Mouse (Mus musculus): Measurements from ENCODE around the gene Gpam. TPM values are rescaled to one million over a fixed set of nuclear protein-coding genes. Genes with fewer than 3 reads are reported as not detected.

The Gpam gene
- polyA plus RNA-seq, 1 experiment from 2014 or later: 20.6 TPM

- Histone ChIP-seq H3K4me1 (ENCODE audit: insufficient read depth, low read length) (peaks cover 24% of the 10 kb centered on the region), H3K9me3 (ENCODE audit: low read length) (no peaks in the 10 kb centered on the region), H3K27me3 (ENCODE audit: insufficient read depth, low read length) (no peaks in the 10 kb centered on the region), H3K4me3 (ENCODE audit: low read length) (peak overlapping the region; percentile 89), H3K27ac (ENCODE audit: low read length) (peak overlapping the region; percentile 84), H3K9ac (replicated peaks; ENCODE audit: low read length) (peak overlapping the region; percentile 94), H3K36me3 (ENCODE audit: insufficient read depth, low read length) (no peaks in the 10 kb centered on the region), H3K4me2 (replicated peaks; ENCODE audit: low read depth, low read length) (peak overlapping the region; percentile 98)
- under 1% methylated on average over 54 of the region's 69 CpGs for WGBS
- ATAC-seq (ENCODE audit: low FRiP score, low TSS enrichment): peak; percentile 93
These were observed 27.6 kb downstream of the Gpam start for GRCm38 (mm10) chr19:55099184-55100160.

GRCm38 (mm10) chr19:55098409-55099183 is 28.4 kb downstream of the Gpam start:
- peaks cover 24% of the 10 kb centered on the region for H3K4me1 ChIP-seq (ENCODE audit: insufficient read depth, low read length)
- H3K4me3 ChIP-seq (ENCODE audit: low read length): peak overlapping the region; percentile 89
- H3K36me3 ChIP-seq (ENCODE audit: insufficient read depth, low read length): peaks cover 2% of the 10 kb centered on the region; the same call in 1 of the 2 replicates
- H3K27ac ChIP-seq (ENCODE audit: low read length): peak overlapping the region; percentile 84
- H3K27me3 ChIP-seq (ENCODE audit: insufficient read depth, low read length): no peaks in the 10 kb centered on the region
- H3K9ac ChIP-seq (replicated peaks; ENCODE audit: low read length): peak overlapping the region; percentile 94
- under 1% methylated on average over 30 of the region's 30 CpGs for WGBS
- peak; percentile 75 for ATAC-seq (ENCODE audit: low FRiP score, low TSS enrichment)
- peak overlapping the region; percentile 98 for H3K4me2 ChIP-seq (replicated peaks; ENCODE audit: low read depth, low read length)
- no peaks in the 10 kb centered on the region for H3K9me3 ChIP-seq (ENCODE audit: low read length)

- H3K27me3 ChIP-seq (ENCODE audit: insufficient read depth, low read length): no peaks in the 10 kb centered on the region
- no peak overlapping the region for H3K9ac ChIP-seq (replicated peaks; ENCODE audit: low read length)
- WGBS: 60% methylated on average over 9 of the region's 9 CpGs
- H3K9me3 ChIP-seq (ENCODE audit: low read length): no peaks in the 10 kb centered on the region
- H3K4me1 ChIP-seq (ENCODE audit: insufficient read depth, low read length): peaks cover 24% of the 10 kb centered on the region
- no peak overlapping the region for H3K4me3 ChIP-seq (ENCODE audit: low read length)
- no peak for ATAC-seq (ENCODE audit: low FRiP score, low TSS enrichment)
- H3K27ac ChIP-seq (ENCODE audit: low read length): no peak overlapping the region
- peak overlapping the region; percentile 98; the same call in 1 of the 2 replicates for H3K4me2 ChIP-seq (replicated peaks; ENCODE audit: low read depth, low read length)
- peaks cover 7% of the 10 kb centered on the region; the same call in 1 of the 2 replicates for H3K36me3 ChIP-seq (ENCODE audit: insufficient read depth, low read length)
These were observed 29.6 kb downstream of the Gpam start for GRCm38 (mm10) chr19:55097396-55097967.

- H3K9me3 ChIP-seq (ENCODE audit: low read length): no peaks in the 10 kb centered on the region
- no peaks in the 10 kb centered on the region for H3K27me3 ChIP-seq (ENCODE audit: insufficient read depth, low read length)
- peaks cover 12% of the 10 kb centered on the region; the same call in 1 of the 2 replicates for H3K36me3 ChIP-seq (ENCODE audit: insufficient read depth, low read length)
- WGBS: 38% methylated on average over 4 of the region's 4 CpGs
- no peak overlapping the region for H3K4me3 ChIP-seq (ENCODE audit: low read length)
- no peak for ATAC-seq (ENCODE audit: low FRiP score, low TSS enrichment)
- H3K9ac ChIP-seq (replicated peaks; ENCODE audit: low read length): no peak overlapping the region
- H3K27ac ChIP-seq (ENCODE audit: low read length): no peak overlapping the region
- no peak overlapping the region for H3K4me2 ChIP-seq (replicated peaks; ENCODE audit: low read depth, low read length)
- H3K4me1 ChIP-seq (ENCODE audit: insufficient read depth, low read length): peaks cover 28% of the 10 kb centered on the region
These were observed 30.4 kb downstream of the Gpam start for GRCm38 (mm10) chr19:55096666-55097065.

GRCm38 (mm10) chr19:55095547-55095946 is 31.5 kb downstream of the Gpam start:
- no peak for ATAC-seq (ENCODE audit: low FRiP score, low TSS enrichment)
- Histone ChIP-seq H3K4me3 (ENCODE audit: low read length) (no peak overlapping the region), H3K4me1 (ENCODE audit: insufficient read depth, low read length) (peaks cover 30% of the 10 kb centered on the region), H3K4me2 (replicated peaks; ENCODE audit: low read depth, low read length) (no peak overlapping the region), H3K9ac (replicated peaks; ENCODE audit: low read length) (no peak overlapping the region), H3K27me3 (ENCODE audit: insufficient read depth, low read length) (no peaks in the 10 kb centered on the region), H3K36me3 (ENCODE audit: insufficient read depth, low read length) (peaks cover 14% of the 10 kb centered on the region; the same call in 1 of the 2 replicates), H3K27ac (ENCODE audit: low read length) (no peak overlapping the region), H3K9me3 (ENCODE audit: low read length) (no peaks in the 10 kb centered on the region)
- 87% methylated on average over 7 of the region's 7 CpGs for WGBS

- no peak for ATAC-seq (ENCODE audit: low FRiP score, low TSS enrichment)
- WGBS: 73% methylated on average over 17 of the region's 17 CpGs
- H3K4me2 ChIP-seq (replicated peaks; ENCODE audit: low read depth, low read length): no peak overlapping the region
- H3K36me3 ChIP-seq (ENCODE audit: insufficient read depth, low read length): peaks cover 47% of the 10 kb centered on the region
- H3K9me3 ChIP-seq (ENCODE audit: low read length): no peaks in the 10 kb centered on the region
- H3K27me3 ChIP-seq (ENCODE audit: insufficient read depth, low read length): no peaks in the 10 kb centered on the region
- no peak overlapping the region for H3K27ac ChIP-seq (ENCODE audit: low read length)
- H3K4me3 ChIP-seq (ENCODE audit: low read length): no peak overlapping the region
- peaks cover 9% of the 10 kb centered on the region for H3K4me1 ChIP-seq (ENCODE audit: insufficient read depth, low read length)
- H3K9ac ChIP-seq (replicated peaks; ENCODE audit: low read length): no peak overlapping the region
These were observed 35.2 kb downstream of the Gpam start for GRCm38 (mm10) chr19:55091602-55092413.

GRCm38 (mm10) chr19:55090885-55091284 is 36.2 kb downstream of the Gpam start:
- ATAC-seq (ENCODE audit: low FRiP score, low TSS enrichment): no peak
- H3K9me3 ChIP-seq (ENCODE audit: low read length): no peaks in the 10 kb centered on the region
- no peak overlapping the region for H3K27ac ChIP-seq (ENCODE audit: low read length)
- no peaks in the 10 kb centered on the region for H3K27me3 ChIP-seq (ENCODE audit: insufficient read depth, low read length)
- no peak overlapping the region for H3K4me3 ChIP-seq (ENCODE audit: low read length)
- H3K4me2 ChIP-seq (replicated peaks; ENCODE audit: low read depth, low read length): no peak overlapping the region
- no peak overlapping the region for H3K9ac ChIP-seq (replicated peaks; ENCODE audit: low read length)
- WGBS: 88% methylated on average over 12 of the region's 12 CpGs
- H3K36me3 ChIP-seq (ENCODE audit: insufficient read depth, low read length): peaks cover 56% of the 10 kb centered on the region
- H3K4me1 ChIP-seq (ENCODE audit: insufficient read depth, low read length): 0 out of 2 replicates have a peak, but pooled peaks cover 6% of the 10 kb centered on the region

GRCm38 (mm10) chr19:55090142-55090541 is 36.9 kb downstream of the Gpam start:
- no peak for ATAC-seq (ENCODE audit: low FRiP score, low TSS enrichment)
- Histone ChIP-seq H3K27ac (ENCODE audit: low read length) (no peak overlapping the region), H3K9ac (replicated peaks; ENCODE audit: low read length) (no peak overlapping the region), H3K4me1 (ENCODE audit: insufficient read depth, low read length) (0 out of 2 replicates have a peak, but pooled peaks cover 6% of the 10 kb centered on the region), H3K36me3 (ENCODE audit: insufficient read depth, low read length) (peaks cover 63% of the 10 kb centered on the region), H3K9me3 (ENCODE audit: low read length) (no peaks in the 10 kb centered on the region), H3K4me2 (replicated peaks; ENCODE audit: low read depth, low read length) (no peak overlapping the region), H3K4me3 (ENCODE audit: low read length) (no peak overlapping the region), H3K27me3 (ENCODE audit: insufficient read depth, low read length) (no peaks in the 10 kb centered on the region)
- 89% methylated on average over 7 of the region's 7 CpGs for WGBS

- H3K4me1 ChIP-seq (ENCODE audit: insufficient read depth, low read length): 0 out of 2 replicates have a peak, but pooled peaks cover 6% of the 10 kb centered on the region
- H3K27me3 ChIP-seq (ENCODE audit: insufficient read depth, low read length): no peaks in the 10 kb centered on the region
- no peak for ATAC-seq (ENCODE audit: low FRiP score, low TSS enrichment)
- no peaks in the 10 kb centered on the region for H3K9me3 ChIP-seq (ENCODE audit: low read length)
- H3K4me2 ChIP-seq (replicated peaks; ENCODE audit: low read depth, low read length): no peak overlapping the region
- H3K9ac ChIP-seq (replicated peaks; ENCODE audit: low read length): no peak overlapping the region
- H3K4me3 ChIP-seq (ENCODE audit: low read length): no peak overlapping the region
- peaks cover 71% of the 10 kb centered on the region for H3K36me3 ChIP-seq (ENCODE audit: insufficient read depth, low read length)
- 89% methylated on average over 8 of the region's 8 CpGs for WGBS
- no peak overlapping the region for H3K27ac ChIP-seq (ENCODE audit: low read length)
These were observed 39.3 kb downstream of the Gpam start for GRCm38 (mm10) chr19:55087776-55088175.
